Mouse (Mus musculus) heart, postnatal 0 days (tissue): ENCODE measurements around the gene Cckbr.

Experiments used
- CTCF ChIP-seq: IDR thresholded peaks from 2 replicates; pipeline ENCODE4 v1.5.1; 2016; ENCODE audit warnings: antibody characterized with exemption, control low read depth, low read depth
- EP300 ChIP-seq: IDR thresholded peaks from 2 replicates; pipeline ENCODE4 v1.6.1; 2016; ENCODE audit warnings: antibody characterized with exemption, low read depth

GRCm38 (mm10) chr7:105472607-105473006 lies 47.1 kb downstream of the Cckbr start:
- TF ChIP-seq CTCF (peak; percentile 47), EP300 (no peak)
